Mouse (Mus musculus) forebrain, embryonic 10.5 days (tissue): ENCODE data around the gene BC004004. TPM values are rescaled to one million over a fixed set of nuclear protein-coding genes. Genes with fewer than 3 reads are reported as not detected.
A peak's percentile ranks its signal among the peaks of the same experiment; 100 is the strongest.

ENCODE experiments used
- DNase-seq: peaks from one replicate; pipeline ENCODE4 v3.0.0-alpha.2; 2017; ENCODE audit warnings: low spot score; ENCODE audit errors: extremely low spot score
- H3K27ac ChIP-seq: fragments of 300-500 bp; sonication (generic); 2 replicates; pipeline ENCODE4 v1.5.1; 2016; ENCODE audit warnings: mild to moderate bottlenecking
- H3K27me3 ChIP-seq: fragments of 300-500 bp; sonication (generic); 2 replicates; pipeline ENCODE4 v1.6.1; 2016; ENCODE audit warnings: mild to moderate bottlenecking; ENCODE audit not compliant: poor library complexity, severe bottlenecking
- H3K36me3 ChIP-seq: fragments of 300-500 bp; sonication (generic); replicated peaks from 2 replicates; pipeline ENCODE4 v1.6.1; 2016; ENCODE audit warnings: mild to moderate bottlenecking, moderate library complexity
- H3K4me1 ChIP-seq: fragments of 300-500 bp; sonication (generic); 2 replicates; pipeline ENCODE4 v1.6.1; 2016
- H3K4me3 ChIP-seq: fragments of 300-500 bp; sonication (generic); 2 replicates; pipeline ENCODE4 v1.5.1; 2016; ENCODE audit warnings: mild to moderate bottlenecking, moderate library complexity
- H3K9me3 ChIP-seq: fragments of 300-500 bp; sonication (generic); 2 replicates; pipeline ENCODE4 v1.6.1; 2016; ENCODE audit warnings: mild to moderate bottlenecking, moderate library complexity
- WGBS: fragments of 180-500 bp; shearing (Covaris S2); methylation state at CpG from one replicate; pipeline ENCODE4 v1.1.7; 2016; 5-methylcytosine and 5-hydroxymethylcytosine counted together
- polyA plus RNA-seq: library from polyadenylated mRNA; unstranded; fragments of >200 nt; fragmentation: Nextera tagmentation; extraction: Ambion mirVana; gene quantifications from 2 replicates; pipeline ENCODE4 v1.2.1, GENCODE M21; 2016

The BC004004 gene
- polyA plus RNA-seq, 1 experiment from 2014 or later, result 56.6 TPM

DNA sequence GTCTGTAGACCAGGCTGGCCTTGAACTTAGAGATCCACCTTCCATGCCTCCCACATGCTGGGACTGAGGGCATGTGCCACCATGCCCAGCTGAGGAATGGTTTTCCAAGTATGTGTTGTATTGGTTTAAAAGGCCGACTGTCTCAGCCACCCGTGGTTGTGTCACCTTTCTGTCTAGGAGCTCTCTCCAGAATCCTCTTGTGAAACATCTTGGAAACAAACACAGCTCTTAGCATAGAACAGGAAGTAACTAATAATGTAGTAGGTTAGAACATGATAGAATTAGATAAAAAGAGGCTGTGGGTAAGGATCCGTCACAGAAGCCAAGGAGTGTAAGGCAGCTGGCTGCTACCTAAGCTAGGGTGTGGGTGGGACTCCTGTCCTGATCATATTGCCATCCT is 24.4 kb downstream of the BC004004 start:
- Histone ChIP-seq H3K4me3 (no peak overlapping the region), H3K27ac (no peak overlapping the region), H3K27me3 (no peaks in the 10 kb centered on the region), H3K4me1 (peaks cover 17% of the 10 kb centered on the region; the same call in 1 of the 2 replicates), H3K9me3 (no peaks in the 10 kb centered on the region), H3K36me3 (peaks cover 44% of the 10 kb centered on the region)
- DNase-seq, result no peak
- 94% methylated on average over 3 of the region's 3 CpGs for WGBS

GRCm38 (mm10) chr17:29293807-29294605 is 25.4 kb downstream of the BC004004 start:
- H3K36me3 ChIP-seq, result peaks cover 54% of the 10 kb centered on the region
- H3K27ac ChIP-seq, result no peak overlapping the region

DNA sequence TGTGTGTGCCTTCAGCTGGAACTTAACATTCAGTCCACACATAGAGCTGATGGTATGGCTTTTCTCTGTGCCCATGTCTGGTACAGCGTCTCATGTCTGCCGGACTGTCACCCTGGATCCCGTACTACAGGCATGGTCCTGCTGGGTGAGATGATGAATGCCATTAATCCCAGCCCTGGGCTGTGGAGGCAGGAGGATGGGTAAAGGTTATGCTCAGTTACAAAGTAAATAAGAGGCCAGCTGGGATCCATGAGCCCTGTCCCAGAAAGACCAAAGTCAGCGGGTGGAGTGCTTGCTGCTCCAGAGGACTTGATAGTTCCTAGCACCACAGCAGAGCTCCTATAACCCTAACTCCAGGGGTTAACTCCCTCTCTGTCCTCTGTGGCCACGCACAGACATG is 27.2 kb downstream of the BC004004 start:
- WGBS, result 72% methylated on average over 5 of the region's 5 CpGs
- peaks cover 17% of the 10 kb centered on the region; the same call in 1 of the 2 replicates for H3K4me1 ChIP-seq
- peaks cover 3% of the 10 kb centered on the region; the same call in 1 of the 2 replicates for H3K9me3 ChIP-seq
- no peaks in the 10 kb centered on the region for H3K27me3 ChIP-seq
- H3K27ac ChIP-seq, result no peak overlapping the region
- no peak for DNase-seq
- peaks cover 71% of the 10 kb centered on the region for H3K36me3 ChIP-seq
- no peak overlapping the region for H3K4me3 ChIP-seq

More at GRCm38 (mm10) chr17:29293807-29294605, 25.4 kb downstream of the BC004004 start:
- H3K27me3 ChIP-seq, result no peaks in the 10 kb centered on the region
- WGBS, result 81% methylated on average over 9 of the region's 9 CpGs
- H3K4me1 ChIP-seq, result peaks cover 17% of the 10 kb centered on the region; the same call in 1 of the 2 replicates
- no peaks in the 10 kb centered on the region for H3K9me3 ChIP-seq
- DNase-seq, result no peak
- no peak overlapping the region for H3K4me3 ChIP-seq

DNA sequence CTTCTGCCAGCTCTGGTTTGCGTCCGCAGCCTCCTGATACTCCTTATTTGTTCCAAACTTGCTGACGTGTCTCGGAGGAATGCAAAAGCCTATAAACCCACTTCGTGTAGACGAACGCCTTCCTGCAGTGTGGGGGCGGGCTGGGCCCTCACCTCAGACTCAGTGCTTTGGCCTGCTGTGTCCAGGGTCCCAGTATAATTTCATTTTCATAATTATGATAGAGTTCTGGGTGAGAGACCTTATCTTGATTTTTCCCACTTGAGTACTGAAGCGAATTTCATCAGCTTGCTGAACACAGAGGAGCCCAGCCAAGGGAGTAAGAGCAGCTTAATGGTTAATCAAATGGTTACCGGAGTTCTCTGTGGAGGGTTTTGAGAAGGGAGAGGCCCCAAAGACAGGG is 28.7 kb downstream of the BC004004 start:
- peaks cover 82% of the 10 kb centered on the region for H3K36me3 ChIP-seq
- H3K9me3 ChIP-seq, result peaks cover 3% of the 10 kb centered on the region; the same call in 1 of the 2 replicates
- 74% methylated on average over 10 of the region's 10 CpGs for WGBS
- no peak overlapping the region for H3K4me3 ChIP-seq
- DNase-seq, result no peak
- peaks cover 21% of the 10 kb centered on the region; the same call in 1 of the 2 replicates for H3K4me1 ChIP-seq
- H3K27me3 ChIP-seq, result no peaks in the 10 kb centered on the region
- H3K27ac ChIP-seq, result no peak overlapping the region

- no peak overlapping the region for H3K27ac ChIP-seq
- H3K27me3 ChIP-seq, result no peaks in the 10 kb centered on the region
- DNase-seq, result no peak
- peaks cover 3% of the 10 kb centered on the region; the same call in 1 of the 2 replicates for H3K9me3 ChIP-seq
- peaks cover 25% of the 10 kb centered on the region for H3K4me1 ChIP-seq
- H3K4me3 ChIP-seq, result no peak overlapping the region
- H3K36me3 ChIP-seq, result peaks cover 84% of the 10 kb centered on the region
- WGBS, result 82% methylated on average over 6 of the region's 6 CpGs
Observed at GRCm38 (mm10) chr17:29297813-29298212, 29.2 kb downstream of the BC004004 start.

DNA sequence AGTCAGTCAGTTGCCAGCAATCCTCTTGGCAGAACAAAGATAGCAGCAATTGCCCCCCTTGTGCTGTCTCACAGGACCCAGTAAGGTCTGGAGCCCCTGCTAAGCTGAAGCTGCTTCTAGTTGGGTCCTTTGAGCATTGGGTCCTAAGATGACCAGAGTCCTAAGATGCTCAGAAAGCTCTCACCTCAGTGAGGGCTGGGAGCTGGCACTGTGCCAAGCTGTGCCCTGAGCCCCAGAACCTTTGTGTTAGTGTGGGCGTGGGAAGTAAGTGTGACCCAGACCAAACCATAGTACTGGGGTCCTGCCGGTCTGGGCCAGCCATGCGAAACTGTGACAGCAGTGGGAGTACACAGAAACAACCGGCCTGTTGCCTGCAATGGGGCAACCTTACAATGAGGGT is 30.7 kb downstream of the BC004004 start:
- no peak for DNase-seq
- no peak overlapping the region for H3K4me3 ChIP-seq
- no peak overlapping the region for H3K27ac ChIP-seq
- H3K27me3 ChIP-seq, result no peaks in the 10 kb centered on the region
- peaks cover 3% of the 10 kb centered on the region; the same call in 1 of the 2 replicates for H3K9me3 ChIP-seq
- H3K36me3 ChIP-seq, result peaks cover 76% of the 10 kb centered on the region
- peaks cover 40% of the 10 kb centered on the region for H3K4me1 ChIP-seq
- WGBS, result 97% methylated on average over 4 of the region's 4 CpGs

GRCm38 (mm10) chr17:29300926-29301325 is 32.3 kb downstream of the BC004004 start:
- H3K36me3 ChIP-seq, result peaks cover 63% of the 10 kb centered on the region
- peaks cover 3% of the 10 kb centered on the region; the same call in 1 of the 2 replicates for H3K9me3 ChIP-seq
- H3K4me1 ChIP-seq, result peaks cover 54% of the 10 kb centered on the region
- no peak overlapping the region for H3K4me3 ChIP-seq
- WGBS, result 94% methylated on average over 7 of the region's 7 CpGs
- DNase-seq, result no peak
- H3K27me3 ChIP-seq, result no peaks in the 10 kb centered on the region
- H3K27ac ChIP-seq, result no peak overlapping the region

- WGBS, result 91% methylated on average over 6 of the region's 6 CpGs
- peaks cover 60% of the 10 kb centered on the region for H3K36me3 ChIP-seq
Observed at GRCm38 (mm10) chr17:29301421-29301820, 32.8 kb downstream of the BC004004 start.

GRCm38 (mm10) chr17:29302149-29302548 is 33.6 kb downstream of the BC004004 start:
- no peak for DNase-seq
- peaks cover 3% of the 10 kb centered on the region; the same call in 1 of the 2 replicates for H3K9me3 ChIP-seq
- H3K4me3 ChIP-seq, result no peak overlapping the region
- H3K27ac ChIP-seq, result peak overlapping the region; percentile 25; the same call in 1 of the 2 replicates
- 86% methylated on average over 5 of the region's 5 CpGs for WGBS
- peaks cover 49% of the 10 kb centered on the region for H3K4me1 ChIP-seq
- H3K27me3 ChIP-seq, result no peaks in the 10 kb centered on the region
- peaks cover 53% of the 10 kb centered on the region for H3K36me3 ChIP-seq

More at GRCm38 (mm10) chr17:29301421-29301820, 32.8 kb downstream of the BC004004 start:
- peaks cover 3% of the 10 kb centered on the region; the same call in 1 of the 2 replicates for H3K9me3 ChIP-seq
- DNase-seq, result no peak
- no peaks in the 10 kb centered on the region for H3K27me3 ChIP-seq
- H3K27ac ChIP-seq, result no peak overlapping the region
- H3K4me3 ChIP-seq, result no peak overlapping the region
- H3K4me1 ChIP-seq, result peaks cover 55% of the 10 kb centered on the region

DNA sequence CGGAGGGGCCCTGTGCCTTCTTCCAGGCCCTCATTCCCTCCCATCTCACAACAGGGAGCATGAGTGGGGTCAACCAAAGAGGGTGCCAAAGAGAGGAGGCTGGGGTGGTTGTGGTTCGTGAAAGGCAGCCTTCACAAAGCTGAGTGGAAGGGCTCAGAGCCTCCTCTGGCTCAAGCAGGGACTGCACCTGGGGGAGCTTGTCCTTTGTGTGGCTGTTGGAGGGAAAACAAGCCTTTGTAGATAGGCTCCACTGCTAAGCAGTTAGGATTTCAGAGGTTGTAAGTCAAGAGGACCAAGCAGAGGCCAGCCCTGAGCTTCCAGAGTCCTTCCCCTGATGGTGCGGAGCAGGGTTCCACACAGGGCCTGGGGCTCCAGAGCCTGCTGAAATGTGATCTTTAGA is 34.5 kb downstream of the BC004004 start:
- 57% methylated on average over 3 of the region's 3 CpGs for WGBS
- peaks cover 44% of the 10 kb centered on the region for H3K36me3 ChIP-seq
- DNase-seq, result no peak
- H3K27ac ChIP-seq, result peak overlapping the region; percentile 76
- no peaks in the 10 kb centered on the region for H3K27me3 ChIP-seq
- H3K4me3 ChIP-seq, result no peak overlapping the region
- peaks cover 48% of the 10 kb centered on the region for H3K4me1 ChIP-seq
- H3K9me3 ChIP-seq, result peaks cover 3% of the 10 kb centered on the region; the same call in 1 of the 2 replicates

DNA sequence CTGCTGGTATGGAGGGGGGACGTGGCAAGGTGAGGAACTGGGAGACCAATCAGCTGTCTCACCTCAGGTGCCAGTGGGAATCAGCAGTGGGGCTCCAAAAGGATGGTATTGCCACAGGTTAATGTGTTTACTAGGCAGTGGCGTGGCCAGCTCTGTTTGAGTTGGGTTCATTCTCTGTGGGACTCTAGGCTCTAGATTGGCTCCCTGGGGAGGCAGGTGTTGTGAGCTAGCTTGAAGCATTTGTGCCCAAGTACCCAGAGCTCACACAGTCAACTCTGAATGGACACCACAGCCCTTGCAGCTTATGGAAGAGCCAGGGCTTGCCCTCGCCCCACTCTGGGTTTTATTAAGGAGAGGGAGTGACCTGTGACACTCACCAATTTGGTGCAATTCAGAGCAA is 35.3 kb downstream of the BC004004 start:
- peaks cover 3% of the 10 kb centered on the region; the same call in 1 of the 2 replicates for H3K9me3 ChIP-seq
- peak overlapping the region; percentile 76 for H3K27ac ChIP-seq
- H3K4me1 ChIP-seq, result peaks cover 48% of the 10 kb centered on the region
- DNase-seq, result no peak
- no peak overlapping the region for H3K4me3 ChIP-seq
- 78% methylated on average over 3 of the region's 3 CpGs for WGBS
- H3K27me3 ChIP-seq, result no peaks in the 10 kb centered on the region
- peaks cover 36% of the 10 kb centered on the region for H3K36me3 ChIP-seq

- Histone ChIP-seq H3K4me1 (peaks cover 48% of the 10 kb centered on the region), H3K36me3 (peaks cover 30% of the 10 kb centered on the region), H3K9me3 (peaks cover 3% of the 10 kb centered on the region; the same call in 1 of the 2 replicates), H3K27ac (peak overlapping the region; percentile 41), H3K27me3 (no peaks in the 10 kb centered on the region), H3K4me3 (no peak overlapping the region)
- 75% methylated on average over 13 of the region's 13 CpGs for WGBS
- no peak for DNase-seq
Observed at GRCm38 (mm10) chr17:29304376-29305057, 35.9 kb downstream of the BC004004 start.
